Mouse (Mus musculus): ENCODE results near the gene Batf3.

GRCm38 (mm10) chr1:191055533-191055873 is 42.1 kb upstream of the Batf3 start:
- TF ChIP-seq CTCF (IDR thresholded peaks at IDR 0.05; ENCODE audit: low read depth): peak; percentile 13
- no peak for TF ChIP-seq EP300 (IDR thresholded peaks at IDR 0.05; ENCODE audit: low read depth)
